Mouse (Mus musculus): ENCODE data around the gene Trappc2l. TPM values are rescaled to one million over a fixed set of nuclear protein-coding genes. Genes with fewer than 3 reads are reported as not detected.

The Trappc2l gene
- polyA plus RNA-seq, 1 experiment from 2014 or later = 49.8 TPM

DNA sequence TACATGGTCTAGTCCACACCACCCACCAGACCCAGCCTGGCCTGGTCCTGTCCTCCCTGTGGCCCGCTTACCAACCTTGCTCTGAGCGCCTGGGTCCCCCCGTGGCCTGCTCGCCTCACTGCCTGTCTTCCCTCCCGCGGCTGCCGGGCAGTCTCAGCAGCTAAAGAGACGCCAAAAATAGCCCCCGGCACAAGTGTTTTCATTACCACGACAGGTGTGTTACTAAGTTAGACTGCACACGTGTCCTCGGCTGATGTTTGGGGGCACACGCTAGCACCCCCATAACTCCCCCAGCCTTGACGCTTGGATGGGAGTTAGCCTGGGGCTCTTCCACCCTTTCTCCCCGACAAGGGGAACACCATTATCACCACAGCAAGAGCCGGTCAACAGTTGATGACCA lies 34.9 kb downstream of the Trappc2l start:
- H3K27me3 ChIP-seq (ENCODE audit: control insufficient read depth, insufficient read depth, low read length) = no peaks in the 10 kb centered on the region
- H3K9ac ChIP-seq (ENCODE audit: low read depth, low read length) = no peak overlapping the region
- peaks cover 15% of the 10 kb centered on the region; the same call in 1 of the 2 replicates for H3K4me1 ChIP-seq (ENCODE audit: control insufficient read depth, insufficient read depth, low read length)
- no peak for ATAC-seq (replicated peaks; ENCODE audit: insufficient number of reproducible peaks, low FRiP score, low TSS enrichment)
- no peaks in the 10 kb centered on the region for H3K9me3 ChIP-seq (replicated peaks; ENCODE audit: control insufficient read depth, low read length)
- WGBS (ENCODE audit: insufficient replicate concordance) = 67% methylated on average over 16 of the region's 16 CpGs
- no peak overlapping the region for H3K4me3 ChIP-seq (ENCODE audit: low read depth, low read length)
- no peak overlapping the region for H3K27ac ChIP-seq (ENCODE audit: low read depth, low read length)
- no peak overlapping the region for H3K4me2 ChIP-seq
- no peaks in the 10 kb centered on the region; the same call in 1 of the 2 replicates for H3K36me3 ChIP-seq (ENCODE audit: control insufficient read depth, insufficient read depth, low read length)

DNA sequence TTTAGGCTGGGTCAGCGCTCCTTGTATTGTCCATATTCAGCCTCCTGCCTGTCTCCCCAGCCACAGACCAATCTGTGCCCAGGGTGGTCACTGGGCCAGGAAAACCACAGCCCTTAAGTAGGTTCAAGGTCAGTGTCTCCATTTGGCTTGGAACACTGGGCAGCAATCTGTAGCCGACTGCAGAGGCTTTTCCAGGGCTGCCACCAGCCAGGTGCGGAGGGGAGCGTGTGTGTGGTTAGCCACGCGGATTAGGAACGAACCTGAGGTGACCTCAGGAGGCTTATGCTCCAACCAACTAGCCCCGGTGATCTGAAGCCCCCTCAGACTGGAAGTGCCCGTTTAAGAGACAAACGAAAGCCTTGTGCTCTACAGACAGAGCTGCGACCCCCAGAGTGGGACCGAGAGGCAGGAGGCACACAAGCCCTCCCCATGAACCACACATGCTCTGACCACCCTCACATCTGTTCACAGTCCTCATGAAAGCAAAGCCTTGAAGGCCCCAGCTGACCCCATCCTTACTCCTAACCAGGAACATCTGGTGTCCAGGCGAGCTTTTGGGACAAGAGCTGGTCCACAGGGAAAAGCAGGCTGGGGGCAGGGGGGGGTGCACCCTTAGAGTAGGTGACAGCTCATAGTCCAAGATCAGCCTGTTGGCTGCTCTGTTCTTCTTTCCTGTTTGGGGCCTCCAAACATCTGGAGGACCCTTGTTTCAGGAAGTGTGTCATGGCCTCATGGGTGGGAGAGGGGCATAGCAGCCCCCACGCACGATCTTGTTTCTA lies 36.9 kb downstream of the Trappc2l start:
- WGBS (ENCODE audit: insufficient replicate concordance) = 77% methylated on average over 15 of the region's 15 CpGs
- H3K27ac ChIP-seq (ENCODE audit: low read depth, low read length) = no peak overlapping the region
- H3K27me3 ChIP-seq (ENCODE audit: control insufficient read depth, insufficient read depth, low read length) = no peaks in the 10 kb centered on the region
- H3K4me2 ChIP-seq = no peak overlapping the region
- ATAC-seq (replicated peaks; ENCODE audit: insufficient number of reproducible peaks, low FRiP score, low TSS enrichment) = no peak
- H3K4me1 ChIP-seq (ENCODE audit: control insufficient read depth, insufficient read depth, low read length) = peaks cover 22% of the 10 kb centered on the region
- H3K9ac ChIP-seq (ENCODE audit: low read depth, low read length) = no peak overlapping the region
- H3K4me3 ChIP-seq (ENCODE audit: low read depth, low read length) = no peak overlapping the region
- H3K36me3 ChIP-seq (ENCODE audit: control insufficient read depth, insufficient read depth, low read length) = no peaks in the 10 kb centered on the region; the same call in 1 of the 2 replicates
- no peaks in the 10 kb centered on the region for H3K9me3 ChIP-seq (replicated peaks; ENCODE audit: control insufficient read depth, low read length)

DNA sequence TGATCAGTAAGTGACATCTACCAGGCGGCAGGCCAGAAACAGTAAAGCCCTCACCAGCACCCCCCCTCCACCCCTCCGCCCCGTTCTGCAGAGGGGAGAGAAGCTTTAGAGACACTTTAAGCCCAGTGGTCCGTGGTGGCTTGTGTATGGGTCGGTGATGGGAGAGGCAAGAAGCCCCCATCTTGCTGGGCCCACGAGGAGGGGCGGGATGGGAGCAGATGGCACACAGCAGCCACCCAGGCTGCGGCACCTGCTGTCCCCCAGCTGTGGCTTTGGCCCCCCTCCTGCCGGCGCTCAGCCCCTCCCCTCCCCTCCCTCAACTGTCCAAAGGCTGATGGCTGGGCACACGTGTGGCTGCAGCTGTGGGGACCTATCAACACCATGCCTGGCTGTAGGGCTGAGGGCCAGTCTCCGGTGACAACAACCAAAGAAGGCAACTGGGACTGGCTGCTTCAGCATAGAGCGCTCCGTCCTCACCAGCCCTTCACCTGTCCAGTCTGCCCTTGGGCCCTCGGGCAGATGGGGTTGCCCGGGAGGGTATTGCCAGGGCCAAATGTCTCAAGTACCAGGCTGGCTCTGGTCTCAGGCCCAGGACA lies 40.0 kb downstream of the Trappc2l start:
- Histone ChIP-seq H3K9ac (ENCODE audit: low read depth, low read length) (no peak overlapping the region; the same call in 1 of the 2 replicates), H3K9me3 (replicated peaks; ENCODE audit: control insufficient read depth, low read length) (no peaks in the 10 kb centered on the region), H3K4me1 (ENCODE audit: control insufficient read depth, insufficient read depth, low read length) (peaks cover 26% of the 10 kb centered on the region), H3K4me3 (ENCODE audit: low read depth, low read length) (no peak overlapping the region), H3K27me3 (ENCODE audit: control insufficient read depth, insufficient read depth, low read length) (no peaks in the 10 kb centered on the region), H3K4me2 (no peak overlapping the region), H3K36me3 (ENCODE audit: control insufficient read depth, insufficient read depth, low read length) (no peaks in the 10 kb centered on the region; the same call in 1 of the 2 replicates), H3K27ac (ENCODE audit: low read depth, low read length) (no peak overlapping the region)
- no peak for ATAC-seq (replicated peaks; ENCODE audit: insufficient number of reproducible peaks, low FRiP score, low TSS enrichment)
- 75% methylated on average over 13 of the region's 16 CpGs for WGBS (ENCODE audit: insufficient replicate concordance)

DNA sequence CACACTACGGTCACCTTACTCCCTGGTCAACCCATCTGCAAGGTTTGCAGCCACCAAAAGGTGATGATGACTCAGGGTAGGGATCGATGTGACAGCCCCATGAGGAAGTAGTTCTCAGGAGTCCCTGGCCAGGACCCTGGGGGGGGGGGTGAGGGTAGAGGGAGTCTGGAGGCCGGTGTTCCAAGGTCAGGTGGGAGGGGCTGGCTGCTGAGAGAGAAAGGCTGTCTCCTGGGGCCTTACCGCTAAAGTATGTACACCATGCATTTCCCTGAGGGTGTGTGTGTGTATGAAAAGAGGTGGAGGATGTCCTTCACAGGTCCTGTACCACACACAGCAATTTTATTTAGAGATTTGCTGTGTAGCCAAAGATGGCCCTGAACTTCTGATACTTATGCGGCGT lies 41.2 kb downstream of the Trappc2l start:
- Histone ChIP-seq H3K4me1 (ENCODE audit: control insufficient read depth, insufficient read depth, low read length) (peaks cover 21% of the 10 kb centered on the region), H3K4me2 (no peak overlapping the region), H3K9me3 (replicated peaks; ENCODE audit: control insufficient read depth, low read length) (no peaks in the 10 kb centered on the region), H3K9ac (ENCODE audit: low read depth, low read length) (no peak overlapping the region), H3K27ac (ENCODE audit: low read depth, low read length) (no peak overlapping the region), H3K4me3 (ENCODE audit: low read depth, low read length) (no peak overlapping the region), H3K27me3 (ENCODE audit: control insufficient read depth, insufficient read depth, low read length) (no peaks in the 10 kb centered on the region), H3K36me3 (ENCODE audit: control insufficient read depth, insufficient read depth, low read length) (no peaks in the 10 kb centered on the region; the same call in 1 of the 2 replicates)
- WGBS (ENCODE audit: insufficient replicate concordance) = 66% methylated on average over 6 of the region's 6 CpGs
- no peak for ATAC-seq (replicated peaks; ENCODE audit: insufficient number of reproducible peaks, low FRiP score, low TSS enrichment)

DNA sequence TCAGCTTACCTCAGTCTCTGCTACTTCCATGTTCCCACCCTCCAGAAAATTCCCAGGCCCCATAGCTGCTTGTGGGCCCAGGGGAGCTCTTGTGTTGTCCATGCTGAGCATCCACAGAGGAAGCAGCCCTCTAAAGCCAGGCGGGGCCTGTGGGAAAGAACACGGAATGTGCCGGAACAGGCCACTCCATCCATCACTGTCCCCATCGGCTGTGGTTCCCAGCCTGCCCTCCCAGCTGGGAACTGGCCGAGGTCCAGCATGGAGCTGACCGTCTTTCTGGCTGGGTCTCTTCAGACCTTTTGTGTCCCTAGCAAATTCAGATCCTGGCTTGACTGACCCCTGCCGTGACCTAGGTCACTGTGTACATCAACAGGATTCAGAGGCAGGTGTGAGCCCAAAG lies 43.3 kb downstream of the Trappc2l start:
- H3K27ac ChIP-seq (ENCODE audit: low read depth, low read length) = no peak overlapping the region
- H3K4me2 ChIP-seq = no peak overlapping the region
- no peaks in the 10 kb centered on the region for H3K36me3 ChIP-seq (ENCODE audit: control insufficient read depth, insufficient read depth, low read length)
- no peaks in the 10 kb centered on the region for H3K27me3 ChIP-seq (ENCODE audit: control insufficient read depth, insufficient read depth, low read length)
- H3K4me3 ChIP-seq (ENCODE audit: low read depth, low read length) = no peak overlapping the region
- H3K9ac ChIP-seq (ENCODE audit: low read depth, low read length) = no peak overlapping the region
- no peak for ATAC-seq (replicated peaks; ENCODE audit: insufficient number of reproducible peaks, low FRiP score, low TSS enrichment)
- 59% methylated on average over 7 of the region's 7 CpGs for WGBS (ENCODE audit: insufficient replicate concordance)
- peaks cover 26% of the 10 kb centered on the region for H3K4me1 ChIP-seq (ENCODE audit: control insufficient read depth, insufficient read depth, low read length)
- H3K9me3 ChIP-seq (replicated peaks; ENCODE audit: control insufficient read depth, low read length) = no peaks in the 10 kb centered on the region

DNA sequence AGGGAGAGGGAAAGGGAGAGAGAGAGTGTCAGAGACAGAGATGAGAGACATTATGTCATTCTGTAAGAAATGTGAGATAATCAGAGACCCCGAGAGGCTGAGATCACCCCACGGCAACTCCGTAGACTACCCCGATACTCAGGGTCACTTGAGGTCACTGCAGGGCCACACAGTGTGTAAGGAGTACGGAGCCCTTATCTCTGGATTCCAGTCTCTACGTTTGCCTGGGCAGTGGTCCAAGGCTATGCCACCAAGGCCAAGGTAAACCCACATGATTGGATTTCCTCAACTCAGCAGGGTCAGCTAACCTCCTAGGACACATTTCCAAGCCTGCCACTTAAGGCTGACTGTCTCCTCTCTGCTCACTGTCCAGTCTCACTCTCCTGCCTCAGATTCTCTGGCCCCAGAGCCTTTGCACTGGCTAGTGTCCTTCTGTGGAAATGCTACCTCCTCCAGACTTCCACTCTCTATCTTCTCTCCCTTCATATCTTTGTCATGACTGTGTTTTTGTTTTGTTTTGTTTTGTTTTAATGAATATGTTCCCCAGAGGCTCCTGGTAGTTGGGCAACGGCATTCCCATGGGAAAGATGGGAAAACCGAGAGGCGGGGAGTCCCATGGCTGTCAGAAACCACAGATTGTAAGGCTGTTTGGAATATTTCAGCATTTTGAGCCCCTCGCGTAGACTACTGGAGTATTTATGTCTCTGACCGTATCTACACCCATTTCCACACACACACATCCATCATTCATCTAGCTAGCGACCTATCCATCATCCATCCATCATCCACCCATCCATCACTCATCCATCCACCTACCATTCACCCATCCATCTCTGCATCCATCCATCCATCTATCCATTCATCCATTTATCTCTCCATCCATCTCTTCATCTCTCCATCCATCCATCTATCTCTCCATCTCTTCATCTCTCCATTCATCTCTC lies 44.9 kb downstream of the Trappc2l start:
- H3K4me2 ChIP-seq = no peak overlapping the region
- H3K36me3 ChIP-seq (ENCODE audit: control insufficient read depth, insufficient read depth, low read length) = no peaks in the 10 kb centered on the region
- no peak overlapping the region for H3K27ac ChIP-seq (ENCODE audit: low read depth, low read length)
- H3K4me1 ChIP-seq (ENCODE audit: control insufficient read depth, insufficient read depth, low read length) = peaks cover 33% of the 10 kb centered on the region
- H3K9ac ChIP-seq (ENCODE audit: low read depth, low read length) = no peak overlapping the region
- no peaks in the 10 kb centered on the region for H3K9me3 ChIP-seq (replicated peaks; ENCODE audit: control insufficient read depth, low read length)
- H3K4me3 ChIP-seq (ENCODE audit: low read depth, low read length) = no peak overlapping the region
- WGBS (ENCODE audit: insufficient replicate concordance) = 55% methylated on average over 13 of the region's 13 CpGs
- 0 out of 2 replicates have a peak, but pooled peaks have one; percentile 32 for ATAC-seq (replicated peaks; ENCODE audit: insufficient number of reproducible peaks, low FRiP score, low TSS enrichment)
- H3K27me3 ChIP-seq (ENCODE audit: control insufficient read depth, insufficient read depth, low read length) = no peaks in the 10 kb centered on the region

DNA sequence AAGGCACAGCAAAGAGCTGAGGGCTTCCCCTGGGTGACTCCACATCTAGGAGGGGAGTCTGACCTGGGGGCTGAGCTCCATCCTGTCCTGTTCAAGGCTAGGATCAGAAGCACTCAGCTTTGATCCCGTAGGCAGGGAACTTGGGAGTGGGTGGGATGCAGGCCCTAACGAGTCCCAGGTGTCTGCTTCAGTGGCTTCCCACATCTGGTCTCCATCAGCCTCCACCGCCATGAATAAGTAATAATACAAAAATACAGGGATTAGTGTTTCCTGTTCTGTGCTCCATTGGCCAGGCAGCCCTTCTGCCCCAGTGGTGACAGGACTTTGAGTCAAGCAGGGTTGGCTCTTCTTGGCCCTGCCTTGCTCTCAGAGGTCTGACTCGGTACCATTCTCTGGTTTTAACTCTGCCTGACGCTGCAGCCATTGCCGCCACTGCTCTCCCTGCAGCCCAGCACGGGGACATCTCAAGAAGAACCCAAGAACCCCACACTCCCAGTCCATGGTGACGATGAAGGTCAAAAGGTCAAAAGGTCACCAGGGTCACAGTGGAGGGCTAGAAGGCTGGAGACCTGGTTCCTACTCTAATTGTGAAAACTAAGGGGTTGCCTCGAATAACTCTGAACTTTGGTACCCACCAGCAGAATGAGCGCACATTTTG lies 46.8 kb downstream of the Trappc2l start:
- 68% methylated on average over 10 of the region's 10 CpGs for WGBS (ENCODE audit: insufficient replicate concordance)
- peaks cover 34% of the 10 kb centered on the region for H3K4me1 ChIP-seq (ENCODE audit: control insufficient read depth, insufficient read depth, low read length)
- H3K4me2 ChIP-seq = no peak overlapping the region
- ATAC-seq (replicated peaks; ENCODE audit: insufficient number of reproducible peaks, low FRiP score, low TSS enrichment) = no peak
- H3K27me3 ChIP-seq (ENCODE audit: control insufficient read depth, insufficient read depth, low read length) = no peaks in the 10 kb centered on the region
- no peak overlapping the region for H3K27ac ChIP-seq (ENCODE audit: low read depth, low read length)
- no peak overlapping the region for H3K4me3 ChIP-seq (ENCODE audit: low read depth, low read length)
- no peak overlapping the region for H3K9ac ChIP-seq (ENCODE audit: low read depth, low read length)
- no peaks in the 10 kb centered on the region for H3K9me3 ChIP-seq (replicated peaks; ENCODE audit: control insufficient read depth, low read length)
- no peaks in the 10 kb centered on the region for H3K36me3 ChIP-seq (ENCODE audit: control insufficient read depth, insufficient read depth, low read length)

DNA sequence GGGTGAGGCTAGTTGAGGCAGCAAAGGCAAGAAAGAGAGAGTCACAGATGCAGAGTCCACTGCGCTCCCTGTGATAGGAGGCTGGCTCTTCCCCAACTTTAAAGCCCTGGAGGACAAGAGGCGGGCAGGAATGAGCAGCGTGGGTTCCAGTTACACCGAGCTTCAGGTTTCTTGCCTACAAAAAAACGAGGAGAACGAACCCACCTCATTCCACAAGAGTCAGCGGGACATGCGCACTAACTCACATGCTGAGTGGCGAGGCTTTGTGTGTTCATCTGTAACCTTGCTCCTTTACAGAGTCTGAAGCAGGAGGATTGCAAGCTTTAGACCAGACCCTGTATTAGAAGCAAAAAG lies 47.3 kb downstream of the Trappc2l start:
- H3K4me1 ChIP-seq (ENCODE audit: control insufficient read depth, insufficient read depth, low read length) = peaks cover 32% of the 10 kb centered on the region
- WGBS (ENCODE audit: insufficient replicate concordance) = 77% methylated on average over 9 of the region's 9 CpGs
- ATAC-seq (replicated peaks; ENCODE audit: insufficient number of reproducible peaks, low FRiP score, low TSS enrichment) = no peak
- H3K9ac ChIP-seq (ENCODE audit: low read depth, low read length) = no peak overlapping the region
- H3K9me3 ChIP-seq (replicated peaks; ENCODE audit: control insufficient read depth, low read length) = no peaks in the 10 kb centered on the region
- no peak overlapping the region for H3K4me3 ChIP-seq (ENCODE audit: low read depth, low read length)
- no peaks in the 10 kb centered on the region for H3K36me3 ChIP-seq (ENCODE audit: control insufficient read depth, insufficient read depth, low read length)
- H3K27me3 ChIP-seq (ENCODE audit: control insufficient read depth, insufficient read depth, low read length) = no peaks in the 10 kb centered on the region
- H3K27ac ChIP-seq (ENCODE audit: low read depth, low read length) = no peak overlapping the region
- no peak overlapping the region for H3K4me2 ChIP-seq
